Mouse (Mus musculus): ENCODE measurements around the gene Snapc1. TPM values are rescaled to one million over a fixed set of nuclear protein-coding genes. Genes with fewer than 3 reads are reported as not detected.
A peak's percentile ranks its signal among the peaks of the same experiment; 100 is the strongest.

Gene Snapc1
- total RNA-seq (2021), result 10 to 100 TPM in 1 of 2 experiments, 1 to 10 TPM in 1; 9.9 to 11.4 TPM

DNA sequence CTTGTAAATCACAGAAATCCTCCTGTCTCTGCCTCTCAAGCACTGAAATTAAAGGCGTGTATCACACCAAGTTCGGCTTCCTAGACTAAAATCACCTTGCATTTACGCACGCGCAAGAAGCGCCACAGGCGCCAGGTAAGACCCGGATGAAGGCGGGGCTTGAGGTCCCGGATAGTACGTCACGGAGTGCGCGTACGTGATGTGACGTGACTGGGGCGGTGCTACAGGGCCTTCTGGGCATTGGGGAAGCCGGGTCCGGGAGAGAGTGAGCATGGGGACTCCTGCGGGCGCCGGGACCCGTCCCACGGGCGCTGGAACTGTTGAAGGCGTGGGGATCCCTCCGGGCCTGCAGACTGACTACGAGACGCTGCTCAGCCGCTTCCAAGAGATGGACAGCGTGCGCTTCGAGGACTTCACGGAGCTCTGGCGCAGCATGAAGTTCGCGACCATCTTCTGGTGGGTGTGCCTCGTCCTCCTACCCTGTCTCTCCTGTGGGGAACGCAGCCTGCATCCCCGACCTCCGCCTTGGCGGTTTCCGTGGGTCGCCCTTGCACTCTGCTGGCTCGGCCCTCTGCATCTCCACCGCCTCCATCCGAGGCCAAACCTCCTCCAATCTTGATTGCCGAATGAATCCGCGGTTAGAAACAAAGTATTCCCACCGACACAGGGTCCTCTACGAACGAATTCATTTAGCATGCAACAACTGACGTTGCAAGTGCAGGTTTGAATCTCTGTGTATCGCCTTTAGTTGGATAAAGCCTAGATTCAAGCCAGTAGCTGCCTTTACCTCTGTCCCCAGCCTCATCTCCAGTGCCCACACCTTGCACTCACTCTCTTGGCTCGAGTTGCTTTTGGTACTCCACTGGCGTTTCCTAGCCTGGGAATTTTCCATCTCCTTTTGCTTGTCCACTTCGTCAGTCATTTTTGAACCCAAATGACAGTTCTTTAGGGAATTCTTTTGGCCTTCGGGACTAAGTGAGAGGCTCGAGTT, at the start of gene Snapc1:
Gene Snapc1 (plus strand): TSS at position 191 of the 991 bp plus-strand sequence.
- intact Hi-C loops (cut with DNase I), result no loop called here
- DNase-seq (ENCODE audit: low spot score), result peak; percentile 92

DNA sequence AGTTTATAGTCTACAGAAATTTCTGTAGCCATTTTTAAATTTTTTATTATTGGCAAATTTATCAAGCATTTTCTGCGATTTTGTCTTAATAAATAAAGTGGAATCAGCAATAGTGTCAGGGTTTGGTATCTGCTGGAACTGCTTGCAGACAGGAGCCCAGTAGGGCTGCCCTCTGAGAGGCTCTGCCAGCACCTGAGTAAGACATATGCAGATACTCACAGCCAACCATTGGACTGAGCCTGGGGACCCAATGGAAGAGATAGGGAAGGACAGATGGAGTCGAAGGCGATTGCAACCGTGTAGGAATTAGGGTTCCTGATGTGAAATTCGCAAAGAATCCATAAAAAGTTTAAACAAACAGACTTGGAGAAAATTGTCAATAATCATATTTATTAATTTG, 45.8 kb upstream of the Snapc1 start:
- intact Hi-C loops (cut with DNase I), result no loop called here
- DNase-seq (ENCODE audit: low spot score), result no peak

DNA sequence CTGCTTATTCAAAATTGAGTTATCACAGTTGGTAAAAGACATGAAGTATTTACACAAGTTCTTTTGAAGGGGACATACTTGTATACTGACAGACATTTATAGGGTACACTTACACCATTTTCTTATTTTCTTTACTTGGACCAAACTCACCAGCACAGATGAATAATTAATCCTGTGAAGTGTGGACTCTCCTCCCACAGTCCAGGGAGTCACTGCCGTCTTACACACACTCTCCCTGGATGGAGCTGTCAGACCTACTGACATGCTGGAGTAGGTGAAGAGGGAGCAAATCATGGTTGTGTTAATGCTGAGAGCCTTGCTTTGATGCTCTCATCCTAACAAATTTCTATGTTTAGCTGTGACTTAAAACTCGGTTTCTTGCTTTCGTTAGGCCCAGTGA, 34.0 kb upstream of the Snapc1 start:
- no peak for DNase-seq (ENCODE audit: low spot score)
- intact Hi-C loops (cut with DNase I), result no loop called here

DNA sequence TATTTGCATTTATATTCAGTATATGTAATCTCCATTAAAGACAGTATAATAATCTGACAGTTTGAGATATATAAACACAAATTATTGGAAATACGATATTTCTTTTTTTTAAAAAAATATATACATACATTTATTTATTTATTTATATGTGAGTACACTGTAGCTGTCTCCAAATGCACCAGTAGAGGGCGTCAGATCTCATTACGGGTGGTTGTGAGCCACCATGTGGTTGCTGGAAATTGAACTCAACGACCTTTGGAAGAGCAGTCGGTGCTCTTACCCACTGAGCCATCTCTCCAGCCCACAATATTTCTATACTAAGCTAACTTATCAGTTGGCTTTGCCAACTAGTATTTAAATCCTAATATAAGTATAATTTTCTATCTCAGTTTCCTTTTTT, 33.0 kb upstream of the Snapc1 start:
- intact Hi-C loops (cut with DNase I), result no loop called here
- no peak for DNase-seq (ENCODE audit: low spot score)

DNA sequence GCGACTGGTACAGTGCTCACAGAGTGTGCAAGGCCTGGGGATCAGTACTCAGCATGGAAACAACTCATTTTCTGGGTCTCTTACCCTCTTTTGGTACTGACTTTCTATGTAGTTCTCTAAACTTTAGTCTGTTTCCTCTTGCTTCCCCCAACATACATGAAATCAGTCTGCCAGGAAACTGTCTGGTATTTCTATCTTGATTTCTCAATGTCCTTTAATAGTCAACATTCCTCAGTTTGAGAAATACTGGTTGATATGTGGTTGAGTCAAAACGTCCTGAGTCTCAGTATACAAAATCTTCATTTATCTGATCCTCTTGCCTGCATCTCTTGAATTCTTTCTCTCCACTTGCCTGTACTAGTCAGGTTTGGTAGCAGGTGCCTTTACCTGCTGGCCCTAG, 29.8 kb upstream of the Snapc1 start:
- DNase-seq (ENCODE audit: low spot score), result no peak
- intact Hi-C loops (cut with DNase I), result no loop called here

DNA sequence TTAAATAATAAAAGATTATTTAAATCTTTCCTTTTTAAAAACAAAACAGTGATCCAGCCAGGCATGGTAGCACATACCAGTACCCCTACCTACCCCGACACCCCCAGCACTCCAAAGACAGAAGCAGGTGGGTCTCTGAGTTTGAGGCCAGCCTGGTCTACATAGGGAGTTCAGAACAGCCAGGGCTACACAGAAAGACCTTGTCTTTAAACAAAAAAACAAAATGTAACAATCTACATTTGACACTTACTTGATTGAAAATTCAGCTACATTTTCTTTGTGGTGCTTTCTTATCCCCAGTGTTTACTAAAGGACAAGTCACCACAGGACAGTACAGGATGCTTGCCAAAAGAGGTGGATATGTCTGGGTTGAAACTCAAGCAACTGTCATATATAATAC, 26.9 kb upstream of the Snapc1 start, which contains the start of gene Gm49321:
Gene Gm49321 (plus strand): TSS at position 301 of the 400 bp plus-strand sequence.
- no peak for DNase-seq (ENCODE audit: low spot score)
- intact Hi-C loops (cut with DNase I), result loop anchor here (5.0 kb wide), 1 partner anchor 230 kb away; no protein-coding TSS in a partner anchor

DNA sequence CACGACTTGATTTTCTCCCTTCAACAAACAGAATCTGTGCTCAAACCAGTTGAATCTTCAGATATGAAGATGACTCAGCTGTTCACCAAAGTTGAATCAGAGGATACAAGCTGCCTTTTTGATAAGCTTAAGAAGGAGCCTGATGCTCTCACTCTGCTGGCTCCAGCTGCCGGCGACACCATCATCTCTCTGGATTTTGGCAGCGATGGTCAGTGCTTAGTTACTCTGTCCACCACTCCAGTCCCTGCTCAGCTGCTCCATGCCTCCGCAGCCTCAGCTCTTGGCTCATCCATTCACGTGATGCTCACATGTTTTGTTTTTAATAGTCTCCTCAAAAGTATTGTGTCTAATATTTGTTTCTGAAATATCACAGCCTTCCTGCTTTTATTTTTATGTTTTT, 24.7 kb upstream of the Snapc1 start:
- no peak for DNase-seq (ENCODE audit: low spot score)
- intact Hi-C loops (cut with DNase I), result loop anchor here (5.0 kb wide), 1 partner anchor 232 kb away; no protein-coding TSS in a partner anchor

DNA sequence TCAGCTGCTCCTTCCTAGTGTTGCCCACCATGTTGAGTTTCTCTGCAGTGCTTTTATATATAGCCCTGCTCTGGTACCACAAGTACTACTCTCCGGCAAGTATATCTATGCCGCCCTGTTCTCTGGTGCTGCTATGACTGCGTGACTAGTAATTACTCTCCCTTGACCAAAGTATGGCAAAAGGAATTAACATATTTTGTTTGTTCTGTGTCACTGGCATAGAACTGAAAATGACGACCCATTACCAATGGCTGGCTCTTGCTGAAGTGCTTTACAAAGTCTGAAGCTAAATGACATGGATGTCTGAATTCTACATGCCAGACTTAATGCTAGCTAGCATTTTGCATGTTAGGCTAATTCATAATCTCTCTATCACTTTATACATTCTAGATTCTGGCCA, 15.9 kb upstream of the Snapc1 start:
- no peak for DNase-seq (ENCODE audit: low spot score)
- intact Hi-C loops (cut with DNase I), result loop anchor here (5.0 kb wide), 1 partner anchor 36 kb away; no protein-coding TSS in a partner anchor

DNA sequence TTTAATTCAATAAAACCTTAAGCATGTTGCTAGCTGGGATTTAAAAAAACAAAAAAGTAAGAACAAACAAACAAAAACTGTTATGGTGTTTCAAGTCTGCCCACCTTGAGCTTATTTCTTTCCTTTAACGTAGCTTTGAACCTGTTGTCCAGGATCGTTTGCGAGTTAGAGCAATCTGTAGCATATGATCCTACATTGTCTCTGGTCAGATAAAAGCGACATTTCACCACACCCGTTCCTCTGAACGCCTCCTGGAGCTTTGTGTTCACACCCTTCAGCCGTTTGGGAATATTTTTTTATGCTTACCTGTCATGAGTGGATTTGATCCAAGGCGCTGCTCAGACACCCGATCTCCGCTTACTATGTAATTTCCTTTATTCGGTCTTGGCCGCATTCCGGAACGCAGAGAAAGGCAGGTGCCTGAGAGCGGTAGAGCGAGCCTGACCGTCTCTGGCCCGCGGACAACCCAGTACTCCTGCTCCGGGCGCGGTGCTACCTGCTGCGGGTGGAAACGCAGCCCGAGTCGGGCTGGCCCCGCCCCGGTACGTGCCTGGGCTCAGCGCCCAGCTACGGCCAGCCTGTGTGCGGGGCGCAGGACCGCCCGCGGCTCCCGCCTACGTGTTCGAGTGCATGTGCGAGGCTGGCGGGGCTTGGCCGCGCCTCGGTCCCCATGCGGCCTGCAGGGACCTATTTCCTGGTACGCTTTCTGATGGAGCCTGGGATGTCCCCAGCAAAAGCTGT, 14.8 kb upstream of the Snapc1 start:
- peak; percentile 22 for DNase-seq (ENCODE audit: low spot score)
- intact Hi-C loops (cut with DNase I), result loop anchor here (5.0 kb wide), 1 partner anchor 37 kb away; no protein-coding TSS in a partner anchor

DNA sequence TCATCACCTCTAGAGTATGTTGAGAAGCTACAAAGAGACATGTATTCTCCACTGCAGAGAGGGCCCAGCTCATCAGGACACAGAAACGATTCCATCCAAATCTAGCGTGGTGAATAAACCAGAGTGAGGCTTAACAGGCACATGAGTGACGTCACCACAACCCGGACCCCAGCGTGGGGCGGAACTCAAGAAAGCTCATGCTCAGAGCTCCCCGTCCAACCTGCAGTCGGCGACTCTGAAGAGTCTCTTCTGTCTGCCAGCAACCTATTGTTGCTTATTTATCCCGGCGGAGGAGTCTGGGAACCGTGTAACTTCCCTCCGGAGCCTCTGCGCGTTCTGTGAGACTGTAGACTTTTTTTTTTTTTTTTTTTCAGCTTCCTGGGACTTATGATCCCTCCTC, 11.4 kb upstream of the Snapc1 start:
- no peak for DNase-seq (ENCODE audit: low spot score)
- intact Hi-C loops (cut with DNase I), result no loop called here

DNA sequence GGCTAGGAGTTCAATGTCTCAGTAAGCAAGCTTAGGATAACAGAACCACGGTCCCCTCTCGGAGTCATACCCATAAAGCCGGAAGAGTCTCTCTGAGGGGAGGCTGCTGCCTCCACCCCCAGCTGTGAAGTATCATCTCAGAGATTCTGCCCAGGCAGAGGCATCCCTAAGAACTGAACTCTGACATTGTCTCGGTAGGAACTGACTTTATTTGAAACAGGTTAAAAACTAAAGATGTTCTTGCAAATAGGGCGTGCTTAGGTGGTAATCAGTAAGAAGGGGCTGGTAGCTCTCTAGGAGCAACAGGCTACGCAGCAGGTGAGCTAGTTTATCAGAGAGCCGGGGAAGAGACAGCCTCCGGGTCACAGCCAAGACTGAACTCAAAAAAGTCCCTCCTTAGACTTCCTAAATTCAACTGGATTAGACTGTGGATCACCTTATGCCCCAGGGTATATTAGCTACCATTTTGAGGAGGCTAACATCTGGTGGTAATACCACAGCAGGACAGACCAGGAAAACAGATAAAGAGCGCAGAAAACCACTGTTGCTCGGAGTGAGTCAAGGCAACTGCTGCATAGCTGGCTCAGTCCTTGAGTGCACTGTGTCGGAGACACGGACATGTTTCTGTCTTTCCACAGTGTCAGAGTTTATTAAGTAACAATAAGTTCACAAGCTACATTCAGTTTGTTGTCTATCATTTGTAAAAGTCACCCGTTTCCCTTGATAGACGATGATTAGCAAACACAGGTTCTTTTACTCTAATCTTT, 10.7 kb upstream of the Snapc1 start:
- intact Hi-C loops (cut with DNase I), result no loop called here
- DNase-seq (ENCODE audit: low spot score), result no peak

DNA sequence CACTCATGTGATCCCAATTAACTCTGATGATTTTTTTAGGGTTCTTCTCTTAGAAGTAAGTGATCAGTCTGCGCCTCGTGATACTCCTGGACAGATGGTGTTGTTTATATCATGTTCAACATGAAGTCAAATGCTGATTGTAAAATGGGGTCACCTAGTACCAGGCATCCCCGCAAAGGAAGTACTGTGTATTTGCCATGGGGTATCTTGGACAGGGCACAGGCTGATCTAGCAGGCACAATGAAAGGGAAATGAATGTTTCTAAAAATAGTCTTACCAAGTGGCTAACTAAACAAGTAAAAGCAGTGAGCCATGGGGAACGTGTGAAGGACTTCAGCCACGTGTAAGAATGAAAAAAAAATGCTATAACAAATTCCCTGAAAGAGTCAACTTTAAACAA, 9.5 kb upstream of the Snapc1 start:
- no peak for DNase-seq (ENCODE audit: low spot score)

DNA sequence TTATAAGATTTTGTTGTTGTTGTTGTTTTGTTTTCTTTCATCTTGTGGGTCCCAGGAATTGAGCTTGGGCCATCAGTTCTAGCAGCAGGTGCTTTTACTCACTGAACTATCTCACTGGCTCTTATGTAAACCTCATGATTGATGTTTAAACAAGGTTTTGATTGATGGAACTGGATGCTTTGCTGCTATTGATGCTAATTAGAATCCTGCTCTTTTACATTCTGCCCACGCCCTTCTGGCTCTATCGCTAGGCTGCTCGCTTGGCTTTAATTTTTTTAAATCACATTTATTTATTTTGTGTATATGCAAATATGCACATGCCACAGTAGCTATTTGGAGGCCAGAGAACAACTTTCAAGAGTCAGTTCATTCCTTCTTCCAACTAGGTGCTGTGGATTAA, 6.6 kb upstream of the Snapc1 start:
- intact Hi-C loops (cut with DNase I), result no loop called here
- no peak for DNase-seq (ENCODE audit: low spot score)

More for the DNA sequence above, 9.5 kb upstream of the Snapc1 start:
- intact Hi-C loops (cut with DNase I), result no loop called here

DNA sequence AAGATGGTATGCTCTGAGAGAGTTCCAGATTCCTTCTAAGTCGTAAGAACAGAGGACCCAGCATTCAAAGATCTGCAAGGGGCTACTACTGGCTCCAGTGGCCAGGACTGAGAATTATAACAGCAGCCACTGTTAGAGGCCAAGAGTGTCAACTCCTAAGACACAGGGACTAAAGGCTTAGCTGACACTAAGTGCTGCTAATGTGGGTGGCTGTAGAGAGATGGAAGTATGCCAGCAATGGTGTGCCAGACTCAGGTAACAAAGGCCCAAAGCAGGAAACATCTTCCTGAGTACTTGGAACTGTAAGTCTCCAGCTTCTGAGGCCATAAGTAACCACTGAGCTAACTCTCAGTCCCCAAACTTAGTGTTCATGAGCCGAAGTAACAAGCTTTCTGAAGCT, 5.5 kb upstream of the Snapc1 start:
- DNase-seq (ENCODE audit: low spot score), result no peak
- intact Hi-C loops (cut with DNase I), result no loop called here

DNA sequence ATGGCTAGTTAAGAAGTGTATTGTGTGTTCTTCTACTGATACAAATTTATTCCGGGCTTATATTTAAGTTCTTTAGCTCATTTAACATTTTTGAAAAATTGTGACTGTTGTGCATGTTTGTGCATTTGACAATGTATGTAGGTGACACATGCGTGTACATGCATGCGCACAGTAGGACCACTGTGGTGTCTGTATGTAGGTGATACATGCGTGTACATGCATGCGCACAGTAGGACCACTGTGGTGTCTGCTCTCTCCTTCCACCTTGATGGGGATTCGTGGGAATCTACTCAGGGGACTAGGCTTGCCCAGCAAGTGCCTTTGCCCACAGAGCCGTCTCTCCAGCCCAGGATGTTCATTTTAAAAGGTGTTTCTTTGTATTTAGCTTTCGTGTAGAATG, 4.9 kb downstream of the Snapc1 start:
- intact Hi-C loops (cut with DNase I), result no loop called here
- DNase-seq (ENCODE audit: low spot score), result no peak

DNA sequence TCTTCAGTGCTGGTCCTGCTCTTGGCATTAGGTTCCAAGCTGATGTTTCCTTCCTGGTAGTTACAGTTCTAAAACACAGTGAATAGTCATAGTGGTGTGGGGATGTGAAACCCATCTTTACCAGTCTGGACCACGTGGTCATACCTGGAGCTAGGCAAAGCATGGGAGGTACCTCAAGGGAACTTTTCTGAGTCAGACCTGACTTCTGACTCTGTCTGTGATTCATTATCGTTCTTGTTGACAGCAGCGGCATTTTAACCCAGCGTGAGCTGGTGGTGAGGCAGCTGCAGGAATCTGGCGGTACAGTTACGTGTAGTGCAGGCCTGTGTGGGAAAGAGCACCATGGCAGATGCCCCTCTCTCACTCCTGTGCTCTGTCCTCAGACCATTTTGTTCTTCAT, 10.3 kb downstream of the Snapc1 start:
- no peak for DNase-seq (ENCODE audit: low spot score)
- intact Hi-C loops (cut with DNase I), result no loop called here

DNA sequence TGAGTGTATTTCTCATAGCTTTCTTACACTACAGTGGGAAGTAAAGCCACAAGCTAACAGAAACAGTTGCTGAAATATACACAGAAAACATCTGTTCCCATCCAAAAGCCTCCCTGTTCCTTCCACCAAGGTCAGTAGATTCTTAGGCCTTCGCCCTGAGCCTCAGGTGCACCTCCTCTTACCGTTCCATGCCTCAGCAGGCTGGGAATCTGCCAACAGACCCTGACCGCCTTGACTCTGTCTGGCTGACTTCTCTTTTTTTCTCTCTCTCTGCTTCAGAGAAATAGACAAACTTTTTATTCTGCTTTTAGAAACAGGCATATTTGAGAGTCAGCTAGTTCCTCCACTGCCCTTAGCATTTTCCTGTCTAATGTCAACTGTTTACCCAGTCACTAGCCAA, 13.9 kb downstream of the Snapc1 start:
- DNase-seq (ENCODE audit: low spot score), result no peak
- intact Hi-C loops (cut with DNase I), result no loop called here

DNA sequence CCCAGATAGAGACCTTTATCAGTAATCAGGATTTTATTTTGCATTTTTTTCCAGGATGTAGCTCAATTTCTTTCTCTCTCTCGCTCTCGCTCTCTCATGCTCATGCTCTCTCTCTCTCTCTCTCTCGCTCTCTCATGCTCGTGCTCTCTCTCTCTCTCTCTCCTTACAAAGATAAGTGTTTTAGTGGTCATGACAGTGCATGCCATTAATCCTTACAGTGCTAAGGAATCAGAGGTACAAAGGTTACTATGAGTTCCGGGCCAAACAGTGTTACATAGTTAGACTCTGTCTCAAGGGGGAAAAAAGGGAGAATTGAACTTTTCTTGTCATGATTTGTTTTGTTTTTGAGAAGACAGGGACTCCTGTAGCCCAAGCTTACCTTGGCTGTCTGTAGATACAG, 15.4 kb downstream of the Snapc1 start:
- intact Hi-C loops (cut with DNase I), result no loop called here
- DNase-seq (ENCODE audit: low spot score), result no peak

DNA sequence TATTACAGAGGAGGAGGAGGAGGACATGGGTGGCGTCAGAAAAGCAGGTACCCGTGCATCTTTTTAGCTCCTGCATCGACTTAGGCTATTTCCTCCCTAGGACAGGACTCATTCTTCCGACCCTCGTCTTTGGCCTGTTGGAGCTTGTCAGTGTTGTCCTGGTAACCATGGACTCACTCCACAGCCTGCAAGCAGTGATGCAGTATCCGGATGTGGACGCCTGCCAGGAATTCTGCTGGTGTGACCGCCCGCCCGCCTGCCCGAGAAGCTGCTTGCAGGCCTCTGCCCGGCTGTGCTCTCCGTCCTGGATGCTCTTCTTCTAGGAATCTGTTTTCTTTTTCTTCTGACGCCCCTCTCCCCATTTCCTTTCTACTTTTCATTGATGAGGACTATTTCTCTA, 18.3 kb downstream of the Snapc1 start:
- peak; percentile 35 for DNase-seq (ENCODE audit: low spot score)
- intact Hi-C loops (cut with DNase I), result no loop called here

DNA sequence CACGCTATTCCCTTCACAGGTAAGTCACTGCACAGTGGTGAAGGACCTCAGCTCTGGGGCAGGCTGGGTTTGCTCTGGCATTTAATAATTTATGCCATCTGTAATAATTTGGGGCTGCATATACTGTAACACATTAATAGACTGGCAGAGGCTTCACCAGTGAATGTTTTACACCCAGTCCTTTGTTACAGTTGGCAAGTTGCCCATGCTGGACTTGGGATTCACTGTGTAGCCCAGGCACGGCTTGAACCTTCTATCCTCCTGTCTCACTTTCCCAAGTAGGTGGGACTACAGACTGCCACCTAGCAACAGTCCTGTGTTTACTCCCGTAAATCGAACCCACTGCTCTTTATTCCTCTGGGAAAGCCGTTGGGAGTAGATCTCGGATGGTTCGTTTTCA, 22.0 kb downstream of the Snapc1 start:
- DNase-seq (ENCODE audit: low spot score), result no peak
- intact Hi-C loops (cut with DNase I), result no loop called here

Data from heart, postnatal 25 days (tissue).